Mouse (Mus musculus) C2C12 (cell line): Measurements from ENCODE around the gene Wwox. TPM values are rescaled to one million over a fixed set of nuclear protein-coding genes. Genes with fewer than 3 reads are reported as not detected.

Source experiments
- H3K27me3 ChIP-seq: one replicate; pipeline ENCODE4 v1.6.1; 2011; ENCODE audit not compliant: control insufficient read depth, insufficient read depth, insufficient read length
- H3K36me3 ChIP-seq: one replicate; pipeline ENCODE4 v1.6.1; 2011; ENCODE audit not compliant: control insufficient read depth, insufficient read depth
- H3K4me3 ChIP-seq: one replicate; pipeline ENCODE4 v1.5.1; 2011; ENCODE audit warnings: mild to moderate bottlenecking, control low read depth; ENCODE audit not compliant: poor library complexity, insufficient read depth, severe bottlenecking
- H3K79me2 ChIP-seq: one replicate; pipeline ENCODE4 v1.6.1; 2011; ENCODE audit not compliant: control insufficient read depth, insufficient read depth
- H3K79me3 ChIP-seq: one replicate; pipeline ENCODE4 v1.6.1; 2011; ENCODE audit warnings: low read depth, control low read depth
- H3ac ChIP-seq: one replicate; pipeline ENCODE3; 2011; ENCODE audit warnings: low read depth; ENCODE audit not compliant: control insufficient read depth, insufficient read length
- CEBPB ChIP-seq: IDR thresholded peaks from one replicate; pipeline ENCODE4 v1.6.1; 2011; ENCODE audit warnings: low read depth, mild to moderate bottlenecking, control low read depth, moderate library complexity
- CTCF ChIP-seq: IDR thresholded peaks from one replicate; pipeline ENCODE4 v1.5.1; 2011; ENCODE audit not compliant: control insufficient read depth, insufficient read depth, insufficient read length
- FOSL1 ChIP-seq: IDR thresholded peaks from one replicate; pipeline ENCODE4 v1.8.0; 2011; ENCODE audit warnings: mild to moderate bottlenecking, low read length; ENCODE audit not compliant: poor library complexity, insufficient read depth, severe bottlenecking
- MAX ChIP-seq: IDR thresholded peaks from one replicate; pipeline ENCODE4 v1.6.1; 2011; ENCODE audit warnings: mild to moderate bottlenecking, control low read depth
- MYOD1 ChIP-seq: IDR thresholded peaks from one replicate; pipeline ENCODE4 v1.6.1; 2011; ENCODE audit warnings: low read depth; ENCODE audit not compliant: control insufficient read depth, insufficient read length
- MYOG ChIP-seq: IDR thresholded peaks from one replicate; pipeline ENCODE4 v1.6.1; 2011; ENCODE audit not compliant: control insufficient read depth, insufficient read length; ENCODE audit errors: extremely low read depth
- USF1 ChIP-seq: IDR thresholded peaks from one replicate; pipeline ENCODE4 v1.6.1; 2011; ENCODE audit warnings: low read depth, mild to moderate bottlenecking, control low read depth, moderate library complexity
- polyA plus RNA-seq: library from polyadenylated mRNA; unstranded; fragments of >200 nt; fragmentation: generic; extraction: Trizol; gene quantifications from one replicate; pipeline ENCODE4 v1.2.1, GENCODE M21; 2012; ENCODE audit warnings: missing spikeins

Gene Wwox
- polyA plus RNA-seq, 1 experiment: 3.7 TPM

- H3ac ChIP-seq: no peak overlapping the region
- no peak overlapping the region for H3K4me3 ChIP-seq
- H3K79me3 ChIP-seq: no peaks in the 10 kb centered on the region
- no peak for TF ChIP-seq MYOG
- no peak for TF ChIP-seq MYOD1
- TF ChIP-seq MAX: no peak
- no peak for TF ChIP-seq CTCF
- TF ChIP-seq FOSL1: no peak
- TF ChIP-seq CEBPB: no peak
- TF ChIP-seq USF1: no peak
- H3K79me2 ChIP-seq: no peaks in the 10 kb centered on the region
- H3K27me3 ChIP-seq: no peaks in the 10 kb centered on the region
- no peaks in the 10 kb centered on the region for H3K36me3 ChIP-seq
Measured at GRCm38 (mm10) chr8:114564036-114564435, 124.6 kb downstream of the Wwox start.

- Histone ChIP-seq H3K79me3 (no peaks in the 10 kb centered on the region), H3K36me3 (no peaks in the 10 kb centered on the region), H3ac (no peak overlapping the region), H3K79me2 (no peaks in the 10 kb centered on the region), H3K27me3 (no peaks in the 10 kb centered on the region), H3K4me3 (no peak overlapping the region)
- TF ChIP-seq MYOD1 (no peak), USF1 (no peak), CEBPB (no peak), CTCF (no peak), MYOG (no peak), FOSL1 (no peak), MAX (no peak)
Measured at GRCm38 (mm10) chr8:114568531-114569166, 129.2 kb downstream of the Wwox start.

GRCm38 (mm10) chr8:114573014-114573746 is 133.7 kb downstream of the Wwox start:
- Histone ChIP-seq H3K79me2 (no peaks in the 10 kb centered on the region), H3K4me3 (no peak overlapping the region), H3K36me3 (no peaks in the 10 kb centered on the region), H3K27me3 (no peaks in the 10 kb centered on the region), H3K79me3 (no peaks in the 10 kb centered on the region), H3ac (no peak overlapping the region)
- TF ChIP-seq MAX (no peak), MYOG (no peak)

- H3K79me2 ChIP-seq: no peaks in the 10 kb centered on the region
- H3K4me3 ChIP-seq: no peak overlapping the region
- H3ac ChIP-seq: no peak overlapping the region
- TF ChIP-seq MAX (no peak), CTCF (no peak), MYOD1 (no peak), USF1 (no peak), FOSL1 (no peak), MYOG (no peak), CEBPB (no peak)
- H3K79me3 ChIP-seq: no peaks in the 10 kb centered on the region
- no peaks in the 10 kb centered on the region for H3K27me3 ChIP-seq
- no peaks in the 10 kb centered on the region for H3K36me3 ChIP-seq
Measured at GRCm38 (mm10) chr8:114573747-114574093, 134.3 kb downstream of the Wwox start.

GRCm38 (mm10) chr8:114579292-114579691 is 139.8 kb downstream of the Wwox start:
- no peak for TF ChIP-seq USF1
- TF ChIP-seq MYOD1: no peak
- no peak for TF ChIP-seq CEBPB
- no peak for TF ChIP-seq FOSL1
- TF ChIP-seq CTCF: no peak
- TF ChIP-seq MYOG: no peak
- no peak for TF ChIP-seq MAX
- H3K27me3 ChIP-seq: no peaks in the 10 kb centered on the region
- no peaks in the 10 kb centered on the region for H3K79me3 ChIP-seq
- no peaks in the 10 kb centered on the region for H3K79me2 ChIP-seq
- H3K36me3 ChIP-seq: no peaks in the 10 kb centered on the region
- H3K4me3 ChIP-seq: no peak overlapping the region
- no peak overlapping the region for H3ac ChIP-seq

GRCm38 (mm10) chr8:114580684-114581083 is 141.2 kb downstream of the Wwox start:
- Histone ChIP-seq H3K36me3 (no peaks in the 10 kb centered on the region), H3K79me3 (no peaks in the 10 kb centered on the region), H3K4me3 (no peak overlapping the region), H3K27me3 (no peaks in the 10 kb centered on the region), H3ac (no peak overlapping the region), H3K79me2 (no peaks in the 10 kb centered on the region)
- TF ChIP-seq MYOG (no peak), MYOD1 (no peak), CEBPB (no peak), USF1 (no peak), FOSL1 (no peak), CTCF (no peak), MAX (no peak)
